In the genomic region with DNA sequence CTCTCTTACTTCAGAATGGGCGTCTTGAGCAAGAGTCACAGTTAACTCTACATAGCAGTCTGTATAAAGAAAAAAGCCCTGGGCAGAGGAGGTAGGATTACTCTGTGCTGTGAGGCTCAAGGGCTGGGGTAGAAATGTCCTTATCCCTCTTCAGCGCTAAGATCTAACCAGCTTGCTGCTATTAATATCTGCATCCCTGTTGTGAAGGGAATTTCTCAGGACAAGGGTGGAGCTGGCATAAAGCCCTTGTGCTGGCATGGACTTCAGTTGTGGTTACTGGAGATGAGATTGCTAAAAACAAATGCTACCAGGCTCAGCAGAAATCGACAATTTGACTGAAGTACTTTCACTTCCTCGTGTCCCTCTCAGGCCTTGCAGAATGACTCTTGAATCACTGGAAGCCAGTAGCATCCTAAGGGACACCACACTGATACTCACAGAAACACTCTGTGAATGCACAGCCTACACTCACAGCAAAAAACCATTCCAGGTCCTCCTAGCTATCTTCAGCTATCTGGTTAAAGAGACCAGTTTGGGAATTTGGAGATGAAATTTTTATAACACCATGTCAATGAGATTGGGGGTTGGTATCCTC, we compare ENCODE assay signal across 12 mouse cellular contexts.
DNase-seq lines count a peak whose midpoint lies in the region; ATAC-seq and TF ChIP-seq lines count a peak whose summit lies in the region.
"Had no signal": no experiment of that assay in that cellular context is flagged by ENCODE, and none has a peak within 500 bp of the region (broad histone marks: within the 10 kb centered on the region; RNA-seq: fewer than 3 reads in every experiment).

No protein-coding gene starts in this region.

- peak; percentile 14 for DNase-seq in hindbrain, postnatal 0 days (ENCODE audit: low spot score)
- peak; percentile 71 for DNase-seq in cerebellum, adult 11 months
- peak; percentile 12 to 18 for DNase-seq in gastrocnemius, adult 8-10 months (ENCODE audit: low spot score in 2 of 2)
- peak; percentile 34 to 35 for DNase-seq in left cerebral cortex, postnatal 14 days (ENCODE audit: low spot score in 2 of 2)
- no peak for DNase-seq in spleen, postnatal 36 days (ENCODE audit: low spot score in 2 of 2)
- DNase-seq in hindbrain, embryonic 10.5 days (ENCODE audit: low spot score), result no peak
- no peak for DNase-seq in forebrain, embryonic 11.5 days (ENCODE audit: low spot score)
- DNase-seq: kidney, postnatal 25 days; spleen, adult 18-20 months had no signal

- WGBS in hindbrain, postnatal 0 days, result 49% methylated on average over 4 of the region's 4 CpGs
- 69% methylated on average over 4 of the region's 4 CpGs for WGBS in hindbrain, embryonic 16.5 days
- WGBS in hindbrain, embryonic 10.5 days, result 76% methylated on average over 4 of the region's 4 CpGs
- 73% methylated on average over 4 of the region's 4 CpGs for WGBS in forebrain, embryonic 11.5 days

- ATAC-seq in hindbrain, postnatal 0 days, result no peak
- ATAC-seq in hindbrain, embryonic 16.5 days, result no peak
- no peak for ATAC-seq in forebrain, embryonic 11.5 days (replicated peaks; ENCODE audit: low FRiP score)
- ATAC-seq: liver, embryonic 12.5 days had no signal

- no peak overlapping the region for H3K27ac ChIP-seq in hindbrain, postnatal 0 days
- H3K27ac ChIP-seq in hindbrain, embryonic 16.5 days (ENCODE audit: low read depth, low read length), result no peak overlapping the region
- no peak overlapping the region for H3K27ac ChIP-seq in hindbrain, embryonic 10.5 days
- no peak overlapping the region for H3K27ac ChIP-seq in forebrain, embryonic 11.5 days (ENCODE audit: low read depth, low read length)
- H3K27ac ChIP-seq: liver, embryonic 12.5 days; midbrain, embryonic 15.5 days had no signal

- no peak for TF ChIP-seq CTCF in hindbrain, postnatal 0 days (IDR thresholded peaks at IDR 0.05; ENCODE audit: low read depth)

- H3K4me2 ChIP-seq in hindbrain, postnatal 0 days (ENCODE audit: low read depth, low read length), result no peak overlapping the region
- no peak overlapping the region for H3K4me2 ChIP-seq in hindbrain, embryonic 16.5 days (ENCODE audit: low read length)
- no peak overlapping the region for H3K4me2 ChIP-seq in forebrain, embryonic 11.5 days (ENCODE audit: low read depth, low read length, severe bottlenecking)
- H3K4me2 ChIP-seq: liver, embryonic 12.5 days; midbrain, embryonic 15.5 days had no signal

- no peaks in the 10 kb centered on the region for H3K9me3 ChIP-seq in hindbrain, postnatal 0 days (ENCODE audit: low read length)
- no peaks in the 10 kb centered on the region for H3K9me3 ChIP-seq in hindbrain, embryonic 16.5 days (ENCODE audit: control insufficient read depth, low read length)
- H3K9me3 ChIP-seq in hindbrain, embryonic 10.5 days, result no peaks in the 10 kb centered on the region
- H3K9me3 ChIP-seq in forebrain, embryonic 11.5 days (ENCODE audit: control insufficient read depth, low read length), result no peaks in the 10 kb centered on the region
- H3K9me3 ChIP-seq: liver, embryonic 12.5 days; midbrain, embryonic 15.5 days had no signal

- H3K9ac ChIP-seq in hindbrain, postnatal 0 days (replicated peaks; ENCODE audit: low read length), result no peak overlapping the region
- no peak overlapping the region for H3K9ac ChIP-seq in hindbrain, embryonic 16.5 days (ENCODE audit: low read depth, low read length)
- no peak overlapping the region for H3K9ac ChIP-seq in forebrain, embryonic 11.5 days (ENCODE audit: low read length)
- H3K9ac ChIP-seq: liver, embryonic 12.5 days; midbrain, embryonic 15.5 days had no signal

- no peaks in the 10 kb centered on the region for H3K27me3 ChIP-seq in hindbrain, postnatal 0 days (ENCODE audit: insufficient read depth, low read length)
- H3K27me3 ChIP-seq in hindbrain, embryonic 16.5 days (replicated peaks; ENCODE audit: control insufficient read depth, insufficient read depth, low read length), result no peaks in the 10 kb centered on the region
- H3K27me3 ChIP-seq in hindbrain, embryonic 10.5 days (ENCODE audit: insufficient read depth, poor library complexity, severe bottlenecking), result no peaks in the 10 kb centered on the region
- H3K27me3 ChIP-seq in forebrain, embryonic 11.5 days (ENCODE audit: control insufficient read depth, insufficient read depth, low read length), result no peaks in the 10 kb centered on the region
- H3K27me3 ChIP-seq: liver, embryonic 12.5 days; midbrain, embryonic 15.5 days had no signal

- H3K4me1 ChIP-seq in hindbrain, postnatal 0 days (ENCODE audit: insufficient read depth, low read length), result peaks cover 4% of the 10 kb centered on the region; the same call in 1 of the 2 replicates
- H3K4me1 ChIP-seq in hindbrain, embryonic 16.5 days (ENCODE audit: control insufficient read depth, insufficient read depth, low read depth, low read length), result no peaks in the 10 kb centered on the region
- no peaks in the 10 kb centered on the region for H3K4me1 ChIP-seq in hindbrain, embryonic 10.5 days (replicated peaks)
- H3K4me1 ChIP-seq in forebrain, embryonic 11.5 days (replicated peaks; ENCODE audit: control insufficient read depth, insufficient read depth, low read length), result no peaks in the 10 kb centered on the region
- H3K4me1 ChIP-seq: liver, embryonic 12.5 days; midbrain, embryonic 15.5 days had no signal

- H3K4me3 ChIP-seq in hindbrain, postnatal 0 days (ENCODE audit: low read length), result no peak overlapping the region
- no peak overlapping the region for H3K4me3 ChIP-seq in hindbrain, embryonic 16.5 days (ENCODE audit: low read length)
- H3K4me3 ChIP-seq in hindbrain, embryonic 10.5 days, result no peak overlapping the region
- no peak overlapping the region for H3K4me3 ChIP-seq in forebrain, embryonic 11.5 days (ENCODE audit: low read depth, low read length)
- H3K4me3 ChIP-seq: liver, embryonic 12.5 days; midbrain, embryonic 15.5 days had no signal

- no peaks in the 10 kb centered on the region for H3K36me3 ChIP-seq in hindbrain, postnatal 0 days (ENCODE audit: insufficient read depth, low read length)
- H3K36me3 ChIP-seq in hindbrain, embryonic 16.5 days (ENCODE audit: control insufficient read depth, insufficient read depth, low read length), result no peaks in the 10 kb centered on the region
- H3K36me3 ChIP-seq in hindbrain, embryonic 10.5 days, result no peaks in the 10 kb centered on the region
- no peaks in the 10 kb centered on the region for H3K36me3 ChIP-seq in forebrain, embryonic 11.5 days (ENCODE audit: control insufficient read depth, insufficient read depth, low read length)
- H3K36me3 ChIP-seq: liver, embryonic 12.5 days; midbrain, embryonic 15.5 days had no signal

- intact Hi-C loops in left cerebral cortex, postnatal 14 days (cut with DNase I), result loop anchor here (5.0 kb wide), 1 partner anchor 84 kb away; no protein-coding TSS in a partner anchor

Comparison
In these comparisons a context has a peak if more than half of its experiments do, and no peak if none do; other contexts are left out.
1. DNase-seq: peak in hindbrain, postnatal 0 days (single experiment), cerebellum, adult 11 months (single experiment), gastrocnemius, adult 8-10 months (2 of 2) and left cerebral cortex, postnatal 14 days (2 of 2); none in spleen, postnatal 36 days (0 of 2), hindbrain, embryonic 10.5 days (single experiment) and forebrain, embryonic 11.5 days (single experiment).